Mouse (Mus musculus): ENCODE measurements around the gene Atp6v1g1. TPM values are rescaled to one million over a fixed set of nuclear protein-coding genes. Genes with fewer than 3 reads are reported as not detected.
A peak's percentile ranks its signal among the peaks of the same experiment; 100 is the strongest.

Atp6v1g1 gene
- 100 to 1,000 TPM; 119 to 128 TPM for total RNA-seq (2021)
- long read RNA-seq, experiment 1, transcript Atp6v1g1-201 (3 exons, 1,135 nt) = major isoform, 108 of 114 reads
- long read RNA-seq, experiment 1, partial matches to known transcripts = 0 of 114 reads
- long read RNA-seq, experiment 1, other reads (novel, unspliced or antisense) = 6 of 114 reads
- long read RNA-seq, experiment 2, transcript Atp6v1g1-201 (3 exons, 1,135 nt) = major isoform, 169 of 186 reads
- long read RNA-seq, experiment 2, partial matches to known transcripts = 5 of 186 reads
- long read RNA-seq, experiment 2, other reads (novel, unspliced or antisense) = 12 of 186 reads

GRCm38 (mm10) chr4:63544494-63545230 lies at the start of gene Atp6v1g1:
Atp6v1g1 (plus strand) TSS chr4:63544772.
- peak; percentile 93 to 94 for DNase-seq (ENCODE audit: low spot score in 2 of 2)
- H3K27ac ChIP-seq = peak within 1 kb of the TSS; percentile 95
- TF ChIP-seq CTCF (conservative IDR thresholded peaks at IDR 0.05) = no peak; the same call in 1 of the 2 replicates
- H3K4me3 ChIP-seq = peak within 1 kb of the TSS; percentile 70

DNA sequence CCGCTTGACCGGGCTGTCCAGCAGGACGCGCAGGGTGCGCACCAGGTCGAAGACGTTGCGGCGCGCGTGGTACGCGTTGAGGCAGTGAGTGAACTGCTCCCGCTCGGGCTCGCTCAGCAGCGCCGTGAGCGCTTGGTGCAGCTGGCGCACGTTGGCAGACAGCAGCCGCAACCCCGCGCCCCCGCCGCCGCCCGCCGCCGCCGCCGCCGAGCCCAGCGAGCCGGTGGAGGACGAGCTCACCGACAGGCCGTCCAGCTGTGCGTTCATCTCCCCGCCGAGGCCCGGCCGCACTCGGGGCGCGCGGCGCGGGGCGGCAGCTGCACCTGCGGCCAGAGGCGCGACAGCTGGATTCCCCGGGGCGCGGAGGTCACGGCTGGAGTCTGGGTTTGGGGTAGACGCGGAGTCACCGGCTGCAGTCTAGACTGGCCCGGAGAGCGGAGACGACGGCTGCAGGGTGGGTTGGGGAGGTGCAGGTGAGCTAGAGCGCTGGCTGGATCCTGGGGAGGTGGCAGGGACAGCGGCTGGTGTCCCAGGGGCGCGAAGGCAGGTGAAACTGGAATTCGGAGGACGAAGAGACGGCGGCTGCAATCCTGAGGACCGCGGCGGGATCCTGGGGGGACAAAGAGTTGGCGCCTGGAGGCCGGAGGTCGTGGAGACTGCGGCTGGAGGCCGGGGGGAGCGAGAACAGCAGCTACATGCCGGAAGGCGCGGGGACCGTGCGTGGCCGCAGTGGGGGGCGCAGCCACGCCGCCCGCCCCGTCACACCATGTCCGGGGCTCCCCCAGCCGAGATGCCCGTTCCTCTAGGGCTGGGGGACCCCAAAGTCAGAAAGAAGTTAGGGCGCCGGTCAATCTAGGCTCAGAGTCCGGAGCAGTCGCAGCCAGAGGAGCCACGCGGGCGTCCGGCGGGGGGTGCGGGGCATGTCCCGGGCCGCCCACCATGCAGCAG lies 49.3 kb upstream of the Atp6v1g1 start:
- H3K4me3 ChIP-seq = peak overlapping the region; percentile 59
- no peak overlapping the region for H3K27ac ChIP-seq
- no peak for DNase-seq (ENCODE audit: low spot score in 2 of 2)
- TF ChIP-seq CTCF (conservative IDR thresholded peaks at IDR 0.05) = no peak

DNA sequence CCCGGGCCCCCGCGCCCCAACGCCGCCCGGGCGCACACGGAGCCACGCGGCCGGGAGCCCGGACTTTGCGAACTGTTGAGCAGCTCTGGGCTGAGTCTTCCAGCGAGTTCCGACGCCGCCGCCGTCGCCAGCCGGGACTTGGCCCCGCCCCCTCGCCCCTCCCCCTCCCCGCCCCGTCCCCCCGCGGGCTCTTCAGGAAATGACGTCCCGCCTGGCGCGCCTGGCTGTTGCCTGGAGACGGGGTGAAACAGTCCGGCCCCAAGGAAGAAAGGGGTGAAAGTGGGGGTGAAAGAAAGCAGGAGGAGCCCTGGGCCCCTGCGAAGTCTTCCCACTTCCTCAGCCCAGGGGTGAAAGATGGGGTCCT lies 48.7 kb upstream of the Atp6v1g1 start, which contains the start of gene Whrn:
Whrn (minus strand) TSS at position 77 of the 364 bp plus-strand sequence.
- Histone ChIP-seq H3K4me3 (peak within 1 kb of the TSS; percentile 59), H3K27ac (peak within 1 kb of the TSS; percentile 40; the same call in 1 of the 2 replicates)
- TF ChIP-seq CTCF (conservative IDR thresholded peaks at IDR 0.05) = no peak
- DNase-seq (ENCODE audit: low spot score in 2 of 2) = peak; percentile 42 to 66

- H3K27ac ChIP-seq = peak overlapping the region; percentile 40; the same call in 1 of the 2 replicates
- H3K4me3 ChIP-seq = peak overlapping the region; percentile 59
- TF ChIP-seq CTCF (conservative IDR thresholded peaks at IDR 0.05) = no peak
Observed at GRCm38 (mm10) chr4:63496312-63496711, 48.3 kb upstream of the Atp6v1g1 start.

GRCm38 (mm10) chr4:63498346-63498745 lies 46.2 kb upstream of the Atp6v1g1 start:
- peak; percentile 69 for TF ChIP-seq CTCF (conservative IDR thresholded peaks at IDR 0.05)
- no peak for DNase-seq (ENCODE audit: low spot score in 2 of 2)
- no peak overlapping the region for H3K27ac ChIP-seq
- no peak overlapping the region for H3K4me3 ChIP-seq

More at GRCm38 (mm10) chr4:63496312-63496711, 48.3 kb upstream of the Atp6v1g1 start:
- DNase-seq (ENCODE audit: low spot score in 2 of 2) = no peak

- Histone ChIP-seq H3K27ac (no peak overlapping the region), H3K4me3 (no peak overlapping the region)
- no peak for TF ChIP-seq CTCF (conservative IDR thresholded peaks at IDR 0.05)
- DNase-seq (ENCODE audit: low spot score in 2 of 2) = no peak
Observed at GRCm38 (mm10) chr4:63501050-63501449, 43.5 kb upstream of the Atp6v1g1 start.

DNA sequence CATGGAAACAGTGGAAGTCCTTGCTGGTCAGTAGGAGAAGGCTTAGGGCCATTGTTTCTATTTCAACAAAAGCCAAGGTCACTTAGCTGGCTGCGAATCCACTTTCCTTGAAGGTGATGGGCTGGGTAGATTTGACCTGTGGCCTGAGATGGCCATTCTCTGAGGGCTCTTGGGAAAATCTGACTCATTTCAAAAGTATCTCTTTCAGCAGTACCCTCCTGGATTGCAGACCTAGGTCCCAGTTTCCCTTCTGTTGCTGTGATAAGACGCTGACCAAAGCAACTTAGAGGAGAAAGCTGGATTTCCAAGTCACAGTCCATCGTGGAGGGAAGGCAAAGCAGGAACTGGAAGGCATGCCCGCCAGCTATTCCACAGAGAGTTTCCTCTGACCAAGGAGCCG lies 40.6 kb upstream of the Atp6v1g1 start:
- no peak overlapping the region for H3K4me3 ChIP-seq
- TF ChIP-seq CTCF (conservative IDR thresholded peaks at IDR 0.05) = no peak
- no peak for DNase-seq (ENCODE audit: low spot score in 2 of 2)
- H3K27ac ChIP-seq = no peak overlapping the region

DNA sequence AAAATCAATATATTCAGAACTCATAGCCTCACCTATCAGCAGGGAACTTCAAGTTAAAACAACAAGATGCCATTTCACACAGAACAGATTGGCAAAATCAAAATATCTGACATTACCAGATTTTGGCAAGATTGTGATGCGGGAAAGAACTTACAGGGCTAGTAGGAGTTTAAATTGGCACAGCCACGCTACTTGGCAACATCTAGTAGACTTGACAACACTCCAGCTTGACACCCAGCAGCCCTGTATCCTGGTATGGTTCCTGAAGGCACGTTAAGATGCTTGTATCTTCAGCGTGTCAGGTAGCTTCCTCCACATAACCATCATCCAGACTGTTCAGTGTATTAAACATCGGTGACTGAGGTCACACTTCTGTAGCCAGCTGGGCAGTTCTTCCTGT lies 37.1 kb upstream of the Atp6v1g1 start:
- no peak for DNase-seq (ENCODE audit: low spot score in 2 of 2)
- no peak for TF ChIP-seq CTCF (conservative IDR thresholded peaks at IDR 0.05)
- Histone ChIP-seq H3K27ac (no peak overlapping the region), H3K4me3 (no peak overlapping the region)

- TF ChIP-seq CTCF (conservative IDR thresholded peaks at IDR 0.05) = peak; percentile 72
- no peak overlapping the region for H3K27ac ChIP-seq
- no peak overlapping the region for H3K4me3 ChIP-seq
- DNase-seq (ENCODE audit: low spot score in 2 of 2) = peak; percentile 38 to 69
Observed at GRCm38 (mm10) chr4:63508232-63508631, 36.3 kb upstream of the Atp6v1g1 start.

DNA sequence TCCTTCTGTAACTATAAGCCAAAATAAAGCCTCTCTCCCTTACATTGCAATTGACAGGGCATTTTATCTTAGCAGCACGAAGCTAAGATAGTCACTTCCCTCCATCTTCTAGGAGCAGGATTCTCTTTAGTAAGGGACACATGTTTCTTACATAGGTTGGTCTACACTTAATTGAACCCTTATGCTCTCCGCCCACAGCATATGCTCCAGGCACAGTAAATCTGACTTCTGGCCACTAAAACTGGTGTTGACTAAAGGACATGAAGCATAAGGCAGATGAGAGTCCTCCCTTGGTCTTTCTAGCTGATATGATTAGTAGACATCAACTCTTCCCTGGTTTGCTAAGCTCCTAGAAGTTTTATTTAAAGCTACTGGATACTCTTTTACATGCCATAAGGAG lies 31.7 kb upstream of the Atp6v1g1 start:
- no peak for TF ChIP-seq CTCF (conservative IDR thresholded peaks at IDR 0.05)
- DNase-seq (ENCODE audit: low spot score in 2 of 2) = no peak
- no peak overlapping the region for H3K27ac ChIP-seq
- H3K4me3 ChIP-seq = no peak overlapping the region

- no peak for TF ChIP-seq CTCF (conservative IDR thresholded peaks at IDR 0.05)
- Histone ChIP-seq H3K4me3 (no peak overlapping the region), H3K27ac (no peak overlapping the region)
- no peak for DNase-seq (ENCODE audit: low spot score in 2 of 2)
Observed at GRCm38 (mm10) chr4:63514454-63514984, 30.1 kb upstream of the Atp6v1g1 start.

DNA sequence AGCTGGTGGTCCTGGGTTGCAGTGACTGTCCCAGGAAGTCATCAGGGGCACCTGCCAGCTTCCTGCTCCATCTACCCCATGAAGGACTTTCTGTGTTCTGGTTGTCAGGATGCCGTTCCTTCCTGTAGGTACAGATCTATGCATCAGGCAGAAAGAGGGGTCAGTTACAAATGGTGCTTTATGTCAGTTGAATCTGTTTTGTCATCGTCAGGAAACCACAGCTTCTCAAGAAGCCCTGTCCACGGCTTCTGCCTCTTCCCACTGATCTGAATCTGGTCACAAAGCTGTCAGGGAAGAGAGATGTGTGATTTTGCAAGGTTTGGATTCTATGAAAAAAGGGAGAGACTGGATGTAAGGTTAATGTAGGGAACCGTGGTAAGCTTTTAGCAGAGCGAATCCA lies 29.6 kb upstream of the Atp6v1g1 start:
- TF ChIP-seq CTCF (conservative IDR thresholded peaks at IDR 0.05) = no peak
- H3K4me3 ChIP-seq = no peak overlapping the region
- no peak overlapping the region for H3K27ac ChIP-seq
- no peak for DNase-seq (ENCODE audit: low spot score in 2 of 2)

Measured in layer of hippocampus, adult 2 months (tissue).